Mouse (Mus musculus) midbrain, embryonic 11.5 days (tissue): ENCODE measurements around the gene Col5a1. TPM values are rescaled to one million over a fixed set of nuclear protein-coding genes. Genes with fewer than 3 reads are reported as not detected.

ENCODE experiments used
- ATAC-seq: fragments of 200-750 bp; cut with Nextera tagmentation; 2 replicates; pipeline ENCODE4 v1.8.0; 2017; ENCODE audit warnings: moderate TSS enrichment, moderate library complexity; ENCODE audit not compliant: low FRiP score
- DNase-seq: peaks from one replicate; pipeline ENCODE4 v3.0.0; 2015; ENCODE audit warnings: low spot score; ENCODE audit errors: missing footprints
- H3K27ac ChIP-seq: fragments of 300-500 bp; sonication (generic); 2 replicates; pipeline ENCODE4 v1.5.1; 2014; ENCODE audit warnings: low read depth, low read length
- H3K27me3 ChIP-seq: fragments of 300-500 bp; sonication (generic); 2 replicates; pipeline ENCODE4 v1.6.1; 2014; ENCODE audit warnings: mild to moderate bottlenecking, low read length, moderate library complexity, mixed read lengths; ENCODE audit not compliant: control insufficient read depth, insufficient read depth
- H3K36me3 ChIP-seq: fragments of 300-500 bp; sonication (generic); 2 replicates; pipeline ENCODE4 v1.6.1; 2014; ENCODE audit warnings: mild to moderate bottlenecking, low read length, moderate library complexity, mixed read lengths; ENCODE audit not compliant: control insufficient read depth, insufficient read depth
- H3K4me1 ChIP-seq: fragments of 300-500 bp; sonication (generic); 2 replicates; pipeline ENCODE4 v1.6.1; 2014; ENCODE audit warnings: low read length; ENCODE audit not compliant: control insufficient read depth, insufficient read depth
- H3K4me2 ChIP-seq: fragments of 300-500 bp; sonication (generic); 2 replicates; pipeline ENCODE4 v1.6.1; 2014; ENCODE audit warnings: mild to moderate bottlenecking, moderate library complexity
- H3K4me3 ChIP-seq: fragments of 300-500 bp; sonication (generic); 2 replicates; pipeline ENCODE4 v1.5.1; 2014; ENCODE audit warnings: low read depth, low read length
- H3K9ac ChIP-seq: fragments of 300-500 bp; sonication (generic); 2 replicates; pipeline ENCODE4 v1.6.1; 2014; ENCODE audit warnings: low read length
- H3K9me3 ChIP-seq: fragments of 300-500 bp; sonication (generic); 2 replicates; pipeline ENCODE4 v1.6.1; 2016; ENCODE audit warnings: low read length; ENCODE audit not compliant: control insufficient read depth
- WGBS: fragments of 180-500 bp; shearing (Covaris S2); extraction: QIAGEN DNeasy Blood & Tissue Kit; methylation state at CpG from one replicate; pipeline ENCODE4 v1.1.7; 2014; 5-methylcytosine and 5-hydroxymethylcytosine counted together
- polyA plus RNA-seq: library from polyadenylated mRNA; unstranded; fragments of >200 nt; fragmentation: Nextera tagmentation; extraction: Ambion mirVana; gene quantifications from 2 replicates; pipeline ENCODE4 v1.2.1, GENCODE M21; 2014

Col5a1 gene
- polyA plus RNA-seq, 1 experiment from 2014 or later: 21.6 TPM

DNA sequence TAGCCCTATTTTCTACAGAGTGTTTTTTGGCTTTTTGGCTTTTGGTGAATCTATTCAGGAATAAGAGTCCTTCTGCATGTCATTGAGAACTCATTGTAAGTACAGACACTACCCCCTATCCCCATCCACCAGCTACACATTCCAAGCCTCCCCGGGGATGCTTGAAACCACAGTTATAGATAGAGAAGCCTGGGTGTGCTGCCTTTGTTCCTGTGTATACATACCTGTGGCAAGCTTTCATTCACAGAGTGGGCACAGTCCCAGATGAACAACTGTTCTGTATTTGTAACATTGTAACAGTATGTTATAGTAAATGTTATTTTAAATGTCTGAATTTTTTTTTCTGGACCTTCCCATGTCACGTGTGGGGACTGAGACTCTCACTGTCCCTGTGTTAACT, 19.2 kb downstream of the Col5a1 start:
- no peak overlapping the region for H3K27ac ChIP-seq
- H3K4me2 ChIP-seq: no peak overlapping the region
- no peak overlapping the region for H3K9ac ChIP-seq
- DNase-seq: no peak
- no peaks in the 10 kb centered on the region for H3K27me3 ChIP-seq
- H3K4me3 ChIP-seq: no peak overlapping the region
- H3K36me3 ChIP-seq: no peaks in the 10 kb centered on the region
- no peaks in the 10 kb centered on the region for H3K9me3 ChIP-seq
- ATAC-seq: no peak
- WGBS: 85% methylated on average over 2 of the region's 2 CpGs
- H3K4me1 ChIP-seq: no peaks in the 10 kb centered on the region

DNA sequence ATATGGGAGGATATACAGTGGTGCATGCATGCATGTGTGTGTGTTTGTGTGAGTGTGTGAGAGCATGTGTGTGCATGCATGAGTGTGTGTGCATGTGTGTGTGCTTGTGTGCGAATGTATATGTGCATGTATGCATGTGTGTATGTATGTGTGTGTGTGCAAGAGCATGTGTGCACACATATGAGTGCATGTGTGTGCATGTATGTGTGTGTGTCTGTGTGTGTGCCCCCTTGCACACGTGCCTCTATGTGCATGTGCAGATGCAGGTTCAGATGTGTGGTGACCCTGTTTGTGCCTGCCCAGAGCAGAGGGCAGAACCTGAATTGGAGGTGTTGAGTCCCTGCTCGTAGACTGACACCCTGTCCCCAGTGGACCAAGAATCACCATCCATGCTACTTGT, 24.3 kb downstream of the Col5a1 start:
- H3K4me1 ChIP-seq: no peaks in the 10 kb centered on the region
- no peaks in the 10 kb centered on the region for H3K9me3 ChIP-seq
- H3K4me3 ChIP-seq: no peak overlapping the region
- H3K9ac ChIP-seq: no peak overlapping the region
- H3K27ac ChIP-seq: no peak overlapping the region
- no peak for DNase-seq
- no peak for ATAC-seq
- no peak overlapping the region for H3K4me2 ChIP-seq
- H3K36me3 ChIP-seq: no peaks in the 10 kb centered on the region
- no peaks in the 10 kb centered on the region for H3K27me3 ChIP-seq
- 89% methylated on average over 3 of the region's 3 CpGs for WGBS

DNA sequence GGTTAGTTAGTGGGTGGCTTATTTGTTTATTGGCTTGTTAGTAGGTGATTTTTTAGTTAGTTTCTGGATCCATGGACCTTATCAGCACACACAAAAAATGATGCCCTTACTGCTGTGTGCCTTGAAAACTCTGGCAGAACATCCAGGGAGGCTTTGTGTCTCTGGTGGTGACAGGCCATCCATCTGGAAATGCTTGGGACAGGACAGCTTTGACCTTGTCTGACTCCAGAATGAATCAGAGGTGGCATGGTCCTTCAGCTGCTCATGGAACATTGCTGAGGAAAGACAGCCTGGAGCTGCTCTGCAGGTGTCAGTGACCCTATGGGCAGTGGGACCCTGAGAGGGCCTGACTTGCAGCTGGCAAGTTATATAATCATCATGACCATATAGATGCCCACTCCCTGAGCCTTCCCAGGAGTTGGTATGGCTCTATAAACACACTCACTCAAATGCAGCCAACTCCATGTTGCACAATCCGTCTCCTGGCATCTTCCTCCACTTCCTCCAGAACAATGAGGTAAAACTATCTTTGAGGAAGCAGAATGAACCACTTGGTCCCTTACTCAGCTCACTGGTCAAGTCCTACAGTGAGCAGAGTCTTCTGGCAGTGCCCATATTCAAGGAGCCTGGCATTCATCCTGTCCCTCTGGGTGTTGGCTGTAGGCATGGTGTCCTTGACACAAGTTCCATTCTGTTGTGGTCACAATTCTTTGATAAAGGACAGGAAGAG, 26.5 kb downstream of the Col5a1 start:
- DNase-seq (no peak), ATAC-seq (no peak)
- Histone ChIP-seq H3K9me3 (no peaks in the 10 kb centered on the region), H3K27me3 (no peaks in the 10 kb centered on the region), H3K4me3 (no peak overlapping the region), H3K36me3 (no peaks in the 10 kb centered on the region), H3K27ac (no peak overlapping the region), H3K4me1 (no peaks in the 10 kb centered on the region), H3K9ac (no peak overlapping the region), H3K4me2 (no peak overlapping the region)
- 92% methylated on average over 1 of the region's 1 CpGs for WGBS

DNA sequence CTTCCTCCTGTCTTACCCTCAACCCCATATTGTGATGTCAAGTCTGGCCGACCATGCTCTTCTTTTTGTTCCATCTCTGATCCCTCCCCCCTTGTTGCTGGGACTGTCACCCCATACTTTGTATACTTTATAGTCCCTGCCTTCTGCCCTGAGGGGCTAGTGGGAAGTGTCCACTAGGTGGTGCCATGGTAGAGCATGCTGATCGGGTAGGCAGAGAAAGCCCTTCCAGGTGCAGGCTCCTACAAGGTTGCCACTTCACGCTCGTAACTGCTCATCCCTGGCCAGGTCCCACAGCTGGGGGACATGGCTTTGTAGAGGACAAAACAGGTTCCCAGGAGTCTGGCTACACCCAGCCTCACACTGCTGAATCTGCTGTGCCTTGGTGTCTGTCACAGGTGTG, 29.5 kb downstream of the Col5a1 start:
- no peak for ATAC-seq

DNA sequence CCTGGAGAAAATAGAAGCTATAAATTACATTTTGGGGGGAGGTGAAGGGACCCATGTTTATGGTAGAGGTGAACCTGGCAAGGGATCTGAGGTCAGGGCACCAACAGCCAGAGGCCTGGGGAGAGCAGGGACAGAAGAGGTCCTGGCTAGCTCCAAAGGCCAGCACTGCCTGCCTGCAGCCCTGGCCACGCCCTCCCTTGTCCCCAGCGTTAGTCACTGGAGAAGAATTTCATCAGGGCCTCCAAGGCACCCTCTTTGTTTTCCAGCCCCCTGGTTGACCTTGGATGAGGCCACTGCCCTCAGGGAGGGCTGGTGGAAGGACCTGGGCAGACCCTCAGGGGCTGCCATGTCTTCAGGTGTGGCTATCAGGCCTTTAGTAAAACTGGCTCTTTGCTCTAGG, 30.1 kb downstream of the Col5a1 start:
- no peak overlapping the region for H3K4me3 ChIP-seq
- H3K9ac ChIP-seq: no peak overlapping the region
- 43% methylated on average over 2 of the region's 2 CpGs for WGBS
- ATAC-seq (no peak), DNase-seq (no peak)
- H3K9me3 ChIP-seq: no peaks in the 10 kb centered on the region
- H3K27ac ChIP-seq: no peak overlapping the region
- H3K36me3 ChIP-seq: no peaks in the 10 kb centered on the region
- H3K4me2 ChIP-seq: no peak overlapping the region
- H3K4me1 ChIP-seq: no peaks in the 10 kb centered on the region
- H3K27me3 ChIP-seq: no peaks in the 10 kb centered on the region

More for the DNA sequence above, 29.5 kb downstream of the Col5a1 start:
- Histone ChIP-seq H3K9ac (no peak overlapping the region), H3K4me3 (no peak overlapping the region), H3K4me1 (no peaks in the 10 kb centered on the region), H3K27ac (no peak overlapping the region), H3K4me2 (no peak overlapping the region), H3K27me3 (no peaks in the 10 kb centered on the region), H3K36me3 (no peaks in the 10 kb centered on the region), H3K9me3 (no peaks in the 10 kb centered on the region)
- 85% methylated on average over 4 of the region's 4 CpGs for WGBS
- no peak for DNase-seq

DNA sequence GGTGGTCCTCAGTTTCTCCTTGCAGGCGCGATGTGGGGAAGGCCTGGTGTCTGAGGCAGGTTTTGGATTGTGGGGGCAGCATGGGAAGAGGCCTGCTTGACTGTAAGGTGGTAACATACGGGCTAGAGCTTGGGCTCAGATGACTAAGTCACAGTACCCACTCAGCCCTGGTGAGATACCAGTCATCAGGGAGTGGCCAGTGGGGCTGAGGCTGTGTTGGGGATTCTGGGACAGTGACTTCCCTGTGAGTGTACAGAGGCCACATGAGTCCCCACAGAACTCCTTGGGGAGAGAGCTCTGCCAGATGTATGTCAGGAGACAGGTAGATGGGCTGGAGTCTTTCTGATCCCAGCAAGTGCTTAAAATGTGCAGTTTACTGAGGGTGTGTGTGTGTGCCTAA, 31.0 kb downstream of the Col5a1 start:
- Histone ChIP-seq H3K4me3 (no peak overlapping the region), H3K4me1 (no peaks in the 10 kb centered on the region), H3K9ac (no peak overlapping the region), H3K9me3 (no peaks in the 10 kb centered on the region), H3K27ac (no peak overlapping the region), H3K27me3 (no peaks in the 10 kb centered on the region), H3K36me3 (no peaks in the 10 kb centered on the region), H3K4me2 (no peak overlapping the region)
- no peak for DNase-seq
- no peak for ATAC-seq
- WGBS: 89% methylated on average over 3 of the region's 3 CpGs

DNA sequence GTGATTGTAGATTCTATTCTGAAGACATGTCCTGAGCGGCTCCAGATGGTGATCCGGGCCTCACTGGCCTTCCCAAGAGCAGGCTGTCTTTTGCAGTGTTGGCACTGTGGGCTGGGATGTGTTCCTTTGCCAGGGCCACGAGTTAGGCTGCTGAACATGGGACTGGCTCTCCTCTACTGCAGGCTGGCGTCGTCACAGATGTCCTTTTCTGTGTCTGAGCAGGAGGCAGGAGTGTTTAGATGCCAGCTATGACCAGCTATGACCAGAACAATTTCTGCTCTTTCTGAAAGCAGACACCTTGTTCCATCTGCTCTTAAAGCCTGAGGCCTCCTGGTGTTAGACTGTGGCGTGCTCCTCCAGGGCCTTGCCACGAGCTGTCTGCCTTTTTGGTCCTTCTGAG, 31.9 kb downstream of the Col5a1 start:
- Histone ChIP-seq H3K9me3 (no peaks in the 10 kb centered on the region), H3K27me3 (no peaks in the 10 kb centered on the region), H3K27ac (no peak overlapping the region), H3K9ac (no peak overlapping the region), H3K36me3 (no peaks in the 10 kb centered on the region), H3K4me1 (no peaks in the 10 kb centered on the region), H3K4me3 (no peak overlapping the region), H3K4me2 (no peak overlapping the region)
- WGBS: 86% methylated on average over 7 of the region's 7 CpGs
- ATAC-seq: no peak
- no peak for DNase-seq

DNA sequence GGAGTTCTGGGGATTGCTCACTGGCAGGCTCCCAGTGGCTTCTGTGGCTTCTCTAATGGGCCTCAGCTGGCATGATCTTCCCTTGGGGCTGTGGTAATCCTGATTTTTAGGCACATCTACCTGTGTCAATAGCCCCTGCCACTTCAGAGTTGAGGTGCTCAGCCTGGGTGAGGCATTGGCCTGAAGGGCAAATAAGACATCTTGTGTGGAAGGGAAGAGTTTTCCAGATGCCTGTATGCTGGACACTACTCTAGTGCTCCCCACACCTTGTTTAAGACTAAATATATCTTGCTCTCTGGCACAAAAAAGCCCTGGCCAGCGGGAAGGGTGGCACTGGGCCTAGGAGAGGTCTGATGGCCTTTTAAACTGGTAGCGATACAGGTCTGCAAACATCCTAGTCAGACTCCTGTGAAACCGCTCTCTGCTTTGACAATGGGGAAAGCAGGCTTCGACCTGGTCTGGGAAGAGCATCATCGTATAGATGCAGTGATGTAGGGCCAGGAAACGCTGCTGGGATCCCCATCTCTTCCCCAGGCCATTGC, 33.2 kb downstream of the Col5a1 start:
- H3K4me3 ChIP-seq: no peak overlapping the region
- 90% methylated on average over 6 of the region's 6 CpGs for WGBS
- no peak for DNase-seq
- H3K9me3 ChIP-seq: no peaks in the 10 kb centered on the region
- no peak overlapping the region for H3K9ac ChIP-seq
- no peaks in the 10 kb centered on the region for H3K4me1 ChIP-seq
- no peaks in the 10 kb centered on the region for H3K27me3 ChIP-seq
- no peak overlapping the region for H3K4me2 ChIP-seq
- no peaks in the 10 kb centered on the region for H3K36me3 ChIP-seq
- H3K27ac ChIP-seq: no peak overlapping the region
- no peak for ATAC-seq

DNA sequence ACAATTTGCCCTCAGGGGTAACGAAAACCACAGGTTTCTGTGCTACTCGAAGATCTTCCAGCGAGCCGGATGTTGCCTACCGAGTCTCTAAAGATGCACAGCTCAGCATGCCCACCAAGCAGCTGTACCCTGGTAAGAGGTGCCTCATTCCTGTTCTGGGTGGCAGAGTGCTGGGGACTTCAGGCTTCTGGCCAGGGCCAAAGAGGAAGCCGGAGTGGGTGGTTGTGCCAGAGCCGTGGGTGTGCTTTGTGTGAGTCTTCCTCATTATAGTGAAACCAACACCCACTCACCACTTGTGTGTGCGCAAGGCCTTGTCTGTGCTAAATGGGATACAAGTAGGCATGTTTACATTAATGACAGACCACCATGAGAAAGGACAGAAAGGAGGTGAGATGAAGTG, 35.8 kb downstream of the Col5a1 start:
- WGBS: 92% methylated on average over 8 of the region's 8 CpGs
- DNase-seq (no peak), ATAC-seq (no peak)
- Histone ChIP-seq H3K27ac (no peak overlapping the region), H3K4me1 (no peaks in the 10 kb centered on the region), H3K4me2 (no peak overlapping the region), H3K9ac (no peak overlapping the region), H3K9me3 (no peaks in the 10 kb centered on the region), H3K27me3 (no peaks in the 10 kb centered on the region), H3K4me3 (no peak overlapping the region), H3K36me3 (no peaks in the 10 kb centered on the region)
